Comparison of ENCODE assay signal across 8 mouse cellular contexts in the genomic region with DNA sequence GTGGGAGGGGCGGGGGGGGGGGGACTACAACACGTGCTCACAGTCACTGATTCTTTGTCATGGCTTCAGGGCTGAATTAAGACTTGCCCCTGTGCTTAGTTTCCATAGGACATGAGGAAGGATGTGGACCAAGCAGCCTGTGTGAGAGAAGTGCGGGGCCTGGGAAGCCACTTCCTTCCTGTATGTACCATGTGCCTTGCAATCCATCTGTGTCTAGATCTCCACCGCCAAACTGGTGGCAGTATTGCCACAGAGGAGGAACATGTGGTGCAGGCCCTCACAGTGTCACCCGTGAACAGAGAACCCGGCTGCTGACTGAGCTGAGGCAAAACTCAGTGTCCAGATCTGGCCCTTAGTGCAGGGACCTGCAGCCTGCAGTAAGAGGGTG.
DNase-seq lines count a peak whose midpoint lies in the region; ATAC-seq and TF ChIP-seq lines count a peak whose summit lies in the region.

No protein-coding gene starts in this region.

- no peak overlapping the region for H3K9ac ChIP-seq in hindbrain, embryonic 14.5 days
- no peak overlapping the region for H3K9ac ChIP-seq in MEL (ENCODE audit: control insufficient read depth, low read depth, low read length, poor library complexity, severe bottlenecking)
- peak overlapping the region; percentile 21; the same call in 1 of the 2 replicates for H3K9ac ChIP-seq in limb, embryonic 14.5 days (ENCODE audit: low read depth, low read length, severe bottlenecking)

- no peak for TF ChIP-seq CTCF in MEL (IDR thresholded peaks at IDR 0.05 in 2 of 3, conservative IDR thresholded peaks at IDR 0.05 in 1 of 3; ENCODE audit: control insufficient read depth in 1 of 3, insufficient read depth in 1 of 3, low read depth in 2 of 3, low read length in 3 of 3, poor library complexity in 1 of 3, severe bottlenecking in 1 of 3)
- TF ChIP-seq CTCF in olfactory bulb, adult 2 months (IDR thresholded peaks at IDR 0.05; ENCODE audit: insufficient read depth, low read depth, low read length), result no peak

- peaks cover 57% of the 10 kb centered on the region for H3K4me1 ChIP-seq in hindbrain, embryonic 10.5 days (replicated peaks)
- peaks cover 60% of the 10 kb centered on the region for H3K4me1 ChIP-seq in hindbrain, embryonic 14.5 days (replicated peaks; ENCODE audit: control insufficient read depth, insufficient read depth, low read length)
- H3K4me1 ChIP-seq in MEL (ENCODE audit: control insufficient read depth in 1 of 2, insufficient read depth in 2 of 2, low read length in 2 of 2), result no peaks in the 10 kb centered on the region
- H3K4me1 ChIP-seq in limb, embryonic 14.5 days (ENCODE audit: control insufficient read depth, insufficient read depth, low read length), result peaks cover 39% of the 10 kb centered on the region
- H3K4me1 ChIP-seq in olfactory bulb, adult 2 months (ENCODE audit: control insufficient read depth, insufficient read depth, low read length), result peaks cover 71% of the 10 kb centered on the region

- no peak for TF ChIP-seq EP300 in MEL (IDR thresholded peaks at IDR 0.05; ENCODE audit: low read depth in 1 of 2, low read length in 2 of 2)

- no peak for DNase-seq in hindbrain, embryonic 10.5 days (ENCODE audit: low spot score)
- no peak for DNase-seq in hindbrain, embryonic 14.5 days (ENCODE audit: low spot score)
- peak; percentile 11 for DNase-seq in MEL (ENCODE audit: low read depth, low spot score)
- DNase-seq in heart, adult 8-10 months (ENCODE audit: low spot score), result peak; percentile 7
- no peak for DNase-seq in limb, embryonic 14.5 days (ENCODE audit: low spot score)
- no peak for DNase-seq in cerebellum, postnatal 4 days (ENCODE audit: low spot score in 2 of 2)
- DNase-seq in cerebellum, adult 9-10 months, result no peak

- ATAC-seq in hindbrain, embryonic 14.5 days (ENCODE audit: low FRiP score), result no peak
- no peak for ATAC-seq in limb, embryonic 14.5 days (ENCODE audit: low FRiP score, low read depth)

- H3K79me2 ChIP-seq in MEL (ENCODE audit: control insufficient read depth, insufficient read depth, low read length, poor library complexity), result no peaks in the 10 kb centered on the region

- TF ChIP-seq POLR2A in MEL (IDR thresholded peaks at IDR 0.05; ENCODE audit: control insufficient read depth in 1 of 2, insufficient read depth in 1 of 2, low read depth in 1 of 2, low read length in 2 of 2, poor library complexity in 1 of 2), result no peak
- TF ChIP-seq POLR2A in limb, embryonic 14.5 days (IDR thresholded peaks at IDR 0.05; ENCODE audit: borderline replicate concordance, extremely low read depth, insufficient read depth, insufficient read length), result no peak
- no peak for TF ChIP-seq POLR2A in olfactory bulb, adult 2 months (IDR thresholded peaks at IDR 0.05; ENCODE audit: insufficient read depth, low read depth, low read length)

- H3K9me3 ChIP-seq in hindbrain, embryonic 10.5 days, result no peaks in the 10 kb centered on the region
- no peaks in the 10 kb centered on the region for H3K9me3 ChIP-seq in hindbrain, embryonic 14.5 days (ENCODE audit: control insufficient read depth, low read length)
- H3K9me3 ChIP-seq in MEL (replicated peaks; ENCODE audit: insufficient read depth, low read length), result no peaks in the 10 kb centered on the region
- no peaks in the 10 kb centered on the region for H3K9me3 ChIP-seq in limb, embryonic 14.5 days (ENCODE audit: control insufficient read depth, low read length)

- no peaks in the 10 kb centered on the region for H3K27me3 ChIP-seq in hindbrain, embryonic 10.5 days (ENCODE audit: insufficient read depth, poor library complexity, severe bottlenecking)
- H3K27me3 ChIP-seq in hindbrain, embryonic 14.5 days (ENCODE audit: control insufficient read depth, insufficient read depth, low read length), result no peaks in the 10 kb centered on the region
- H3K27me3 ChIP-seq in MEL (ENCODE audit: control insufficient read depth in 1 of 2, insufficient read depth in 2 of 2, low read length in 2 of 2), result no peaks in the 10 kb centered on the region
- no peaks in the 10 kb centered on the region for H3K27me3 ChIP-seq in limb, embryonic 14.5 days (ENCODE audit: control insufficient read depth, insufficient read depth, low read length)

- H3K27ac ChIP-seq in hindbrain, embryonic 10.5 days, result 0 out of 2 replicates have a peak overlapping the region, but pooled peaks have one; percentile 5
- no peak overlapping the region for H3K27ac ChIP-seq in hindbrain, embryonic 14.5 days
- H3K27ac ChIP-seq in MEL (ENCODE audit: control insufficient read depth, low read depth, low read length), result no peak overlapping the region
- peak overlapping the region; percentile 84; the same call in 1 of the 2 replicates for H3K27ac ChIP-seq in limb, embryonic 14.5 days (replicated peaks; ENCODE audit: low read depth, low read length)
- H3K27ac ChIP-seq in olfactory bulb, adult 2 months (ENCODE audit: insufficient read depth, low read depth, low read length), result peak overlapping the region; percentile 63

- no peak overlapping the region for H3K4me3 ChIP-seq in hindbrain, embryonic 10.5 days
- no peak overlapping the region for H3K4me3 ChIP-seq in hindbrain, embryonic 14.5 days (replicated peaks; ENCODE audit: low read length)
- no peak overlapping the region for H3K4me3 ChIP-seq in MEL (ENCODE audit: control insufficient read depth in 1 of 2, insufficient read depth in 1 of 2, low read depth in 2 of 2, low read length in 2 of 2)
- no peak overlapping the region for H3K4me3 ChIP-seq in limb, embryonic 14.5 days (replicated peaks; ENCODE audit: low read length)
- no peak overlapping the region for H3K4me3 ChIP-seq in olfactory bulb, adult 2 months (ENCODE audit: insufficient read depth, low read depth, low read length)

- peaks cover 25% of the 10 kb centered on the region for H3K36me3 ChIP-seq in hindbrain, embryonic 10.5 days
- H3K36me3 ChIP-seq in hindbrain, embryonic 14.5 days (replicated peaks; ENCODE audit: control insufficient read depth, insufficient read depth), result peaks cover 6% of the 10 kb centered on the region; the same call in 1 of the 2 replicates
- H3K36me3 ChIP-seq in MEL (ENCODE audit: control insufficient read depth in 1 of 2, insufficient read depth in 2 of 2, low read length in 2 of 2), result no peaks in the 10 kb centered on the region
- H3K36me3 ChIP-seq in limb, embryonic 14.5 days (ENCODE audit: control insufficient read depth, insufficient read depth, low read length), result peaks cover 10% of the 10 kb centered on the region; the same call in 1 of the 2 replicates

- TF ChIP-seq RAD21 in MEL (IDR thresholded peaks at IDR 0.05; ENCODE audit: low read depth, low read length), result no peak

- WGBS in hindbrain, embryonic 10.5 days, result 75% methylated on average over 6 of the region's 6 CpGs
- WGBS in hindbrain, embryonic 14.5 days, result 63% methylated on average over 6 of the region's 6 CpGs
- WGBS in limb, embryonic 14.5 days, result 44% methylated on average over 6 of the region's 6 CpGs
- 51% methylated on average over 6 of the region's 6 CpGs for WGBS in olfactory bulb, adult 2 months

- no peak overlapping the region for H3K4me2 ChIP-seq in hindbrain, embryonic 14.5 days (replicated peaks)
- H3K4me2 ChIP-seq in limb, embryonic 14.5 days (replicated peaks; ENCODE audit: low read depth, low read length, severe bottlenecking), result no peak overlapping the region

TF ChIP-seq in MEL, 35 proteins besides CTCF, POLR2A, EP300 and RAD21:
- TF ChIP-seq ZKSCAN1 (IDR thresholded peaks at IDR 0.05; ENCODE audit: low read depth, low read length) (no peak), ZNF384 (IDR thresholded peaks at IDR 0.05; ENCODE audit: low read depth, low read length) (no peak), ZC3H11A (IDR thresholded peaks at IDR 0.05; ENCODE audit: low read depth, low read length) (no peak), ZMIZ1 (IDR thresholded peaks at IDR 0.05; ENCODE audit: low read depth, low read length) (no peak), CHD2 (IDR thresholded peaks at IDR 0.05; ENCODE audit: low read length) (no peak), RCOR1 (IDR thresholded peaks at IDR 0.05; ENCODE audit: low read depth, low read length) (no peak), ETS1 (IDR thresholded peaks at IDR 0.05; ENCODE audit: low read depth, low read length) (no peak)

Comparison
In these comparisons a context has a peak if more than half of its experiments do, and no peak if none do; other contexts are left out.
1. H3K27ac ChIP-seq: peak in hindbrain, embryonic 10.5 days (single experiment), limb, embryonic 14.5 days (single experiment) and olfactory bulb, adult 2 months (single experiment); none in hindbrain, embryonic 14.5 days (single experiment) and MEL (single experiment).
2. DNase-seq: peak in MEL (single experiment) and heart, adult 8-10 months (single experiment); none in hindbrain, embryonic 10.5 days (single experiment), hindbrain, embryonic 14.5 days (single experiment), limb, embryonic 14.5 days (single experiment), cerebellum, postnatal 4 days (0 of 2) and cerebellum, adult 9-10 months (single experiment).